Mouse (Mus musculus) splenic B cell, adult 2 months (primary cell): ENCODE data around the gene BC030867.

ENCODE experiments used
- DNase-seq: peaks from one replicate; pipeline ENCODE4 v3.0.0-alpha.2; 2011; ENCODE audit warnings: low read depth, low spot score
- H3K27me3 ChIP-seq: 2 replicates; pipeline ENCODE4 v1.6.1; 2012; ENCODE audit warnings: mild to moderate bottlenecking, low read length, moderate library complexity, mixed read lengths; ENCODE audit not compliant: control insufficient read depth, poor library complexity, insufficient read depth, severe bottlenecking
- H3K36me3 ChIP-seq: 2 replicates; pipeline ENCODE4 v1.6.1; 2012; ENCODE audit warnings: mild to moderate bottlenecking, low read length, moderate library complexity, mixed read lengths; ENCODE audit not compliant: control insufficient read depth, poor library complexity, insufficient read depth, severe bottlenecking

The BC030867 gene

GRCm38 (mm10) chr11:102248630-102249230 lies at the start of gene BC030867:
TSS of gene BC030867 (plus strand) at chr11:102248882.
- no peaks in the 10 kb centered on the region for H3K36me3 ChIP-seq
- DNase-seq = peak; percentile 96
- H3K27me3 ChIP-seq = no peaks in the 10 kb centered on the region

GRCm38 (mm10) chr11:102199856-102200255 lies 48.8 kb upstream of the BC030867 start:
- no peaks in the 10 kb centered on the region for H3K27me3 ChIP-seq
- H3K36me3 ChIP-seq = peaks cover 7% of the 10 kb centered on the region
- DNase-seq = no peak

GRCm38 (mm10) chr11:102201408-102201821 lies 47.3 kb upstream of the BC030867 start:
- H3K36me3 ChIP-seq = peaks cover 5% of the 10 kb centered on the region
- no peak for DNase-seq
- no peaks in the 10 kb centered on the region for H3K27me3 ChIP-seq

DNA sequence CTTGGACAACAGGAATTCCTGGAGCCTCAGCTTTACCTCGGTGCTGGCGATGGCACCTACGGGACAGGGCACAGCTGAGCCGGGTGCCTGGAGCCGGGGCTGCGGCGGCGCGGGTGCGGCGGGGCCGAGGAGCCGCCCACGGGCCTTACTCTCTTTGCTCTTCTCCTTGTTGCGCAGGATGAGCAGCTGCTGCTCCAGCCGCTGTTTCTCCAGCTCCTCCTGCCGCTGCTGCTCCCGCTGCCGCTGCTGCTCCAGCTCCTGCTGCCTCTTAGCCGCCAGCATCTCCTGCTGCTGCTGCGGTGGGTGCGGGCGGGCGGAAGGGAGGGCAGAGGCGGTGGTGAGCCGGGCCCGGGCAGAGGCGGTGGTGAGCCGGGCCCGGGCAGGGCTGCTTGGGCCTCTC lies 42.2 kb upstream of the BC030867 start:
- peaks cover 4% of the 10 kb centered on the region; the same call in 1 of the 2 replicates for H3K36me3 ChIP-seq
- DNase-seq = no peak
- no peaks in the 10 kb centered on the region for H3K27me3 ChIP-seq

GRCm38 (mm10) chr11:102207825-102208777 lies 40.6 kb upstream of the BC030867 start:
- no peaks in the 10 kb centered on the region for H3K36me3 ChIP-seq
- H3K27me3 ChIP-seq = no peaks in the 10 kb centered on the region
- DNase-seq = peak; percentile 34

- no peaks in the 10 kb centered on the region for H3K27me3 ChIP-seq
- no peak for DNase-seq
- no peaks in the 10 kb centered on the region for H3K36me3 ChIP-seq
Measured at GRCm38 (mm10) chr11:102208846-102209245, 39.8 kb upstream of the BC030867 start.

DNA sequence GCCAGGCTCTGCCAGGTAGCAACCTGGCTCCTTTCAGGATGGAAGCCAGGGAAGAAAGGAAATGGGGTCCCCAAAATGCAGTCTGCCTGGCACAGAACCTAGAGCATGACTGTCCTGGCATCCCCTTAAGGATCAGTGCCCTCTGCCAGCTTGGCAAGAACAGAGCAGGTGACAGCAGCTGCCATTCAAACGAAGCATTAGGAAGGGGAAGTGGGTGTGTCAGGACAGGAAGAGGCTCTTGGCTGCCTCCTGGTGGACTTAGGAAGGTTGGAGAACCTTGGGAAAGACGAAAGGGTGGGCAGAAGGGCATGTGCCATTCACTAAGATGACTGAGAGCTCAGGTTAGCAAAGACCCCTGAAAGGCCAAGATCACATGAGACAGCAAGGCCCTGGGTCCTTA lies 38.9 kb upstream of the BC030867 start:
- Histone ChIP-seq H3K27me3 (no peaks in the 10 kb centered on the region), H3K36me3 (no peaks in the 10 kb centered on the region; the same call in 1 of the 2 replicates)
- DNase-seq = peak; percentile 72

DNA sequence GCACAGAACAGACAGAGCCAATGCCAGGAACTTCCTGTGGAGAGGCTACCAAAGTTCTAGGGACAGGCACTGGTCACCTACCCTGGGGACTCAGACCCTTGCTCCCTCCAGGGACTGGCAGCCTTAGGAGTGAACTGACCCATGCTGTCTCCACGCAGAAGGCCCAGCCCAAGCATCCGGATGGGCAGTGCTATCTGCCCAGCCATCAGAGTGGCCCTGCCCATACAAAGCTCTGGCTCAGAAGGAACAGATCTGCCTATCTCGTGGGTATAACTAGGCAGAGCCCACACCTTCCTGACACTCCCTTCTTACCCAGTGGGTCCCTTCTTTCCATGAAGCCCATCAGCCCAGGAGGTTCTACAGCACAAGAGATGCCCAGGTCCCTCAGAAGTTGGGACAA lies 38.5 kb upstream of the BC030867 start:
- no peaks in the 10 kb centered on the region; the same call in 1 of the 2 replicates for H3K36me3 ChIP-seq
- H3K27me3 ChIP-seq = no peaks in the 10 kb centered on the region
- DNase-seq = no peak

DNA sequence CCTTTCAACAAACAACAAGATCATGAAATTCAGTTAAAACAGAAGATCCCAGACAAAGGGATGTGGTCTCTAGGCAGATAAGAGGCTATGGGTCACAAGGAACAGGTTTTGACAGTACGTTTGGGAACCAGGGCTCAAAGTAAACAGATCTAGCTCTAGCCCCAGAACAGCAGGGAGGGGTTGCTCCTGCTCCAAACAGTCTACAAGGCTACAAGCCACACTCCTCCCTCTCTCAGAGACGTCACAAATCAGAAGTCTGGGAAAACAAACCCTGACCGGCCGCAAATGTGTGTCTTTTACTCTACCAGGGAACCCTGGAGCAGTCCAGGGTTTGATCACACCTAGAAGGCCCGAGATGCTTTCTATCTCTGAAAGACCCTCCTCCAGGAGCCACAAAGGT lies 37.7 kb upstream of the BC030867 start:
- Histone ChIP-seq H3K36me3 (no peaks in the 10 kb centered on the region; the same call in 1 of the 2 replicates), H3K27me3 (no peaks in the 10 kb centered on the region)
- no peak for DNase-seq

DNA sequence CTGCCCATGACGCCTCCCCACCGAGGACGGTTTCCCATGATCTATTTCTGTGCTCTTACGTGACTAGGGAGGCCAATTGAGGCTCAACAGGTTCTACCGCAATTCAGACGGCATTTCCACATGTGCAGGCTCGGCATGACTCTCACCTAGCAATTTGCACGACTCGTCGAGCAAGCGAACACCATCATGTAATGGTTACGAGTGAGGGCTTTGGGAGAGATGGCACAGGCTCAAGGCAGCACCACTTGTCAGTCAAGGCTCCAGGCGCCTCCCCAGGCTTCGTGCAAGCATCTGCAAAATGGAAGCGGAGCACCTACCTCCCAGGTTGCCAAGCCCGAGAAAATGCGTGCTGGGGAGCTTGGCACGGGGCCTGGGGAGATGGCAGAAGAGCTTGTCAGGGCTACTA lies 36.7 kb upstream of the BC030867 start:
- no peaks in the 10 kb centered on the region for H3K27me3 ChIP-seq
- no peak for DNase-seq
- no peaks in the 10 kb centered on the region; the same call in 1 of the 2 replicates for H3K36me3 ChIP-seq

- Histone ChIP-seq H3K27me3 (no peaks in the 10 kb centered on the region), H3K36me3 (no peaks in the 10 kb centered on the region; the same call in 1 of the 2 replicates)
- DNase-seq = no peak
Measured at GRCm38 (mm10) chr11:102214430-102215156, 34.1 kb upstream of the BC030867 start.

- Histone ChIP-seq H3K36me3 (no peaks in the 10 kb centered on the region; the same call in 1 of the 2 replicates), H3K27me3 (no peaks in the 10 kb centered on the region)
- DNase-seq = no peak
Measured at GRCm38 (mm10) chr11:102215511-102215910, 33.2 kb upstream of the BC030867 start.

DNA sequence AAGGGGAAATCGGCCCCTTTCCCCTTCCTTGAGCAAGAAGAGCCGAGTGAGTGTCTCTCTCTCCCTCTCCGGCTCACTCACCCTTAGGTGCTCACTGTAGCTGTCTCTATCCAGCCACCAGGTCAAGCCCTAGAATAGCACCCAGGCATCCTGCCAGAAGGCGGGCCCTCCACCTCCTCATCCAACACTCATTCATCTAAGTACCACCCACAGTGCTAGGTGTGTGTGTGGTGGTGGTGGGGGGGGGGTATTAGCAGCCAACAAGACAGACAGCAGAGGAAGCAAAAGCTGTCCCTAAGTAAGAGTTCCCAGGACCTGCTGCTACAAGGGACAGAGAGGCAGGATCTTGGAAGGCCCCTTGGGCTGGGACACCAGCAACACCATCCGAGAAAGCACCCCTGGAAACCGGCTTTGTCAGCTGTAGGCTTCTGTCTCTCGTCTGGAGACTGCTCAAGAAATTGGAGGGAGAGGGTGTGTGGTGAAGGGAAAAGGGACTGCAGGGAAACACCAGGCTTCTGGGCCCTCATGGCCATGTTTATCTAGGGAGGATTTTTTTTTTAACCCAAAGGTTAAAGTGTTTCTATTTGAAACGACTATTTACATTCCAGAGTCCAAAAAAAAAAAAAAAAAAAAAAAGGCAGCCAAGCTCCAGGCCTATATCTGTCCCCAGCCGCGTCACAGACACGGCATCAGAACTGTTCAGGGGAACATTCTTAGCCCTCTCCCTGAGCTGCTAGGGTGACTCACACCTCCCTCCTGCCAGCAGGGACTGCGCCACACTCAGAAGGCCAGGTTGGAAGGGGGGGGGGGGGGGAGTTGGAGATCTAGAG lies 32.4 kb upstream of the BC030867 start:
- H3K36me3 ChIP-seq = no peaks in the 10 kb centered on the region; the same call in 1 of the 2 replicates
- H3K27me3 ChIP-seq = no peaks in the 10 kb centered on the region
- DNase-seq = no peak

GRCm38 (mm10) chr11:102216886-102217240 lies 31.8 kb upstream of the BC030867 start:
- no peaks in the 10 kb centered on the region; the same call in none of the 2 replicates for H3K36me3 ChIP-seq
- no peak for DNase-seq
- no peaks in the 10 kb centered on the region for H3K27me3 ChIP-seq
